Mouse (Mus musculus) spleen, adult 2 months (tissue): ENCODE data around the gene Ulk4. TPM values are rescaled to one million over a fixed set of nuclear protein-coding genes. Genes with fewer than 3 reads are reported as not detected.
A peak's percentile ranks its signal among the peaks of the same experiment; 100 is the strongest.

Experiments used
- DNase-seq, 2 experiments: peaks; one replicate each; pipeline versions ENCODE4 v3.0.0 to v3.0.0-alpha.2; 2012 to 2021; ENCODE audit warnings: low spot score in 2 of 2, low read depth in 1 of 2
- H3K27ac ChIP-seq: fragments of 200-500 bp; 2 replicates; pipeline ENCODE4 v1.5.1; 2012; ENCODE audit warnings: low read length, inconsistent platforms; ENCODE audit not compliant: insufficient read depth
- H3K27me3 ChIP-seq: fragments of 200-500 bp; 2 replicates; pipeline ENCODE4 v1.6.1; 2012; ENCODE audit warnings: mild to moderate bottlenecking, moderate library complexity, low read length, inconsistent platforms; ENCODE audit not compliant: control insufficient read depth, insufficient read depth
- H3K36me3 ChIP-seq: fragments of 200-500 bp; 2 replicates; pipeline ENCODE4 v1.6.1; 2012; ENCODE audit warnings: mild to moderate bottlenecking, low read length, inconsistent platforms; ENCODE audit not compliant: control insufficient read depth, insufficient read depth
- H3K4me1 ChIP-seq: fragments of 200-500 bp; 2 replicates; pipeline ENCODE4 v1.6.1; 2011; ENCODE audit warnings: inconsistent platforms; ENCODE audit not compliant: control insufficient read depth, insufficient read depth, insufficient read length
- H3K4me3 ChIP-seq: fragments of 200-500 bp; 2 replicates; pipeline ENCODE4 v1.5.1; 2011; ENCODE audit warnings: mild to moderate bottlenecking, inconsistent platforms; ENCODE audit not compliant: insufficient read depth, insufficient read length; ENCODE audit errors: extremely low read depth
- CTCF ChIP-seq: fragments of 200-500 bp; IDR thresholded peaks from 2 replicates; pipeline ENCODE4 v1.5.1; 2011; ENCODE audit warnings: mild to moderate bottlenecking, inconsistent platforms; ENCODE audit not compliant: insufficient read depth, insufficient read length, insufficient replicate concordance; ENCODE audit errors: extremely low read depth
- POLR2A ChIP-seq: fragments of 200-500 bp; IDR thresholded peaks from 2 replicates; pipeline ENCODE4 v1.6.1; 2011; ENCODE audit warnings: low read depth, low read length, inconsistent platforms
- WGBS: fragments of 180-500 bp; shearing (Covaris S2); methylation state at CpG from one replicate; pipeline ENCODE4 v1.1.7; 2018; 5-methylcytosine and 5-hydroxymethylcytosine counted together
- polyA plus RNA-seq: library from polyadenylated mRNA; depleted of rRNA; stranded (reverse); fragments of >200 nt; gene quantifications from 2 replicates; pipeline ENCODE4 v1.2.3, GENCODE M21; 2012

The Ulk4 gene
- polyA plus RNA-seq, 1 experiment: 0.39 TPM

DNA sequence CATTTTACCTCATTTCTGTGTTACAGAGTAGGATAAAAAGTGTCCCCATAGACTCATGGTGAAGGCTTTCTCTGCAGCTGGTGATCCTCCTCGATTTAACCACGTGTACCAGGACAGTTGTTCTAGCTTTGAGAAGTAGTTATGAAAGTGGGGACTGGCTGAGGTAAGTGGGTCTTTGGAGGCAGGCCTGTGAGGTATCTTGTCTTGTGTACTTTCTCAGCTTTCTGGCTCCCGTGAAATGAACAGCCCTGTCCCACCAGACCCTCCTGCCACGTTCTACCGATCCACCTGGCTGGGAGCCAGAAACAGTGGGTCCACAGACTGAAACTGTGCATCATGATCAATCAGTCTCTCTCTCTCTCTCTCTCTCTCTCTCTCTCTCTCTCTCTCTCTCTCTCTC is 2.2 kb upstream of the Ulk4 start:
- Histone ChIP-seq H3K4me1 (no peaks in the 10 kb centered on the region), H3K4me3 (no peak overlapping the region), H3K27me3 (no peaks in the 10 kb centered on the region), H3K27ac (no peak overlapping the region), H3K36me3 (no peaks in the 10 kb centered on the region)
- DNase-seq: no peak
- 86% methylated on average over 5 of the region's 5 CpGs for WGBS
- TF ChIP-seq POLR2A (no peak), CTCF (no peak)

DNA sequence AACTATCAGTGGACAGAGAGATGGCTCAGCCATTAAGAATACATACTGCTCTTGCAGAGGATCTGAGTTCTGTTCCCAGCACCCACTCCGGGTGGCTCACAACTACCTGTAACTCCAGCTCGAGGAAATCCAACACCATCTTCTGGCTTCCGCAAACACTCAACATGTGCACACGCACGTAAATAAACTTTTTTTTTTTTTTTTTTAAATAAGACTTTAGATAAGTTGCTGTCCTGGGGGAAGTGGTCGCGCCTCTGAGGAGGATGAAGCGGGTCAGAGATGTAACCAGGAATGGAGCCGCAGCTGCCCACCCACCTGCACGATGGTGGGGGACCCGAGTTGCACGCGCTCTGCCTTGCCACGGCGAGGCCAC is 266 bp downstream of the Ulk4 start:
- no peaks in the 10 kb centered on the region for H3K4me1 ChIP-seq
- TF ChIP-seq POLR2A (no peak), CTCF (no peak)
- H3K36me3 ChIP-seq: no peaks in the 10 kb centered on the region
- peak overlapping the region; percentile 83 for H3K4me3 ChIP-seq
- no peaks in the 10 kb centered on the region for H3K27me3 ChIP-seq
- DNase-seq: no peak
- 31% methylated on average over 15 of the region's 15 CpGs for WGBS
- no peak overlapping the region for H3K27ac ChIP-seq

GRCm38 (mm10) chr9:121271561-121271960 is 5.4 kb downstream of the Ulk4 start:
- Histone ChIP-seq H3K27me3 (no peaks in the 10 kb centered on the region), H3K27ac (no peak overlapping the region), H3K4me3 (no peak overlapping the region), H3K36me3 (no peaks in the 10 kb centered on the region), H3K4me1 (no peaks in the 10 kb centered on the region)
- TF ChIP-seq POLR2A (no peak), CTCF (no peak)
- WGBS: 87% methylated on average over 4 of the region's 4 CpGs
- no peak for DNase-seq

- TF ChIP-seq POLR2A (no peak), CTCF (no peak)
- no peaks in the 10 kb centered on the region for H3K36me3 ChIP-seq
- no peaks in the 10 kb centered on the region for H3K4me1 ChIP-seq
- H3K27me3 ChIP-seq: no peaks in the 10 kb centered on the region
- H3K4me3 ChIP-seq: no peak overlapping the region
- DNase-seq: no peak
- H3K27ac ChIP-seq: no peak overlapping the region
- WGBS: 97% methylated on average over 1 of the region's 1 CpGs
Measured at GRCm38 (mm10) chr9:121271149-121271548, 5.8 kb downstream of the Ulk4 start.

DNA sequence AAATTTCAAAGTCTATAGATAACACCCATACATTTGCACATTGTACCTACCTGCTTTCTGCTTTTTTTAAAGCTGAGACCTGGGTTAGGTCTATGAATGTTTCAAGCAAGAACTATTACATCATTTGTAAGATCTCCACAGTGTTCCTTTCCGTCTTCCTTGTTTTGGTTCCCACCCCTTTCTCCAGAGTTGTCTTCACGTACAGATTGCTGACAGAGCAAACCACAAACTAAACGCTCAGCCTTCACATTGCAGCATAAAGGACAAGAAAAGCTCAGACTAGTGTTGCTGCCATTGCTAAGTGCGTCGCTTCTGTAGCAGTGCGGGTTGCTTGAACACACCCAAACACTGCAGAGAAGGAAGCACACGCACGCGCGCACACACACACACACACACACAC is 11.7 kb downstream of the Ulk4 start:
- Histone ChIP-seq H3K4me1 (no peaks in the 10 kb centered on the region), H3K36me3 (no peaks in the 10 kb centered on the region), H3K27me3 (no peaks in the 10 kb centered on the region), H3K27ac (no peak overlapping the region), H3K4me3 (no peak overlapping the region)
- 50% methylated on average over 10 of the region's 10 CpGs for WGBS
- TF ChIP-seq POLR2A (no peak), CTCF (no peak)
- DNase-seq: no peak

GRCm38 (mm10) chr9:121257106-121257505 is 19.9 kb downstream of the Ulk4 start:
- Histone ChIP-seq H3K4me1 (no peaks in the 10 kb centered on the region), H3K36me3 (no peaks in the 10 kb centered on the region), H3K4me3 (no peak overlapping the region), H3K27ac (no peak overlapping the region), H3K27me3 (no peaks in the 10 kb centered on the region)
- WGBS: 87% methylated on average over 9 of the region's 9 CpGs
- TF ChIP-seq POLR2A: no peak
- TF ChIP-seq CTCF: no peak
- no peak for DNase-seq

- Histone ChIP-seq H3K36me3 (no peaks in the 10 kb centered on the region), H3K4me1 (no peaks in the 10 kb centered on the region), H3K27me3 (no peaks in the 10 kb centered on the region), H3K4me3 (no peak overlapping the region), H3K27ac (no peak overlapping the region)
- no peak for DNase-seq
- TF ChIP-seq CTCF (no peak), POLR2A (no peak)
- WGBS: 91% methylated on average over 13 of the region's 13 CpGs
Measured at GRCm38 (mm10) chr9:121254761-121255160, 22.2 kb downstream of the Ulk4 start.
